Mouse (Mus musculus) frontal cortex, postnatal 36 days (tissue): Measurements from ENCODE around the gene Il10.

Source experiments
- DNase-seq, 2 experiments: peaks; one replicate each; pipeline ENCODE4 v3.0.0; 2022; ENCODE audit warnings: low spot score in 2 of 2

Gene Il10

DNA sequence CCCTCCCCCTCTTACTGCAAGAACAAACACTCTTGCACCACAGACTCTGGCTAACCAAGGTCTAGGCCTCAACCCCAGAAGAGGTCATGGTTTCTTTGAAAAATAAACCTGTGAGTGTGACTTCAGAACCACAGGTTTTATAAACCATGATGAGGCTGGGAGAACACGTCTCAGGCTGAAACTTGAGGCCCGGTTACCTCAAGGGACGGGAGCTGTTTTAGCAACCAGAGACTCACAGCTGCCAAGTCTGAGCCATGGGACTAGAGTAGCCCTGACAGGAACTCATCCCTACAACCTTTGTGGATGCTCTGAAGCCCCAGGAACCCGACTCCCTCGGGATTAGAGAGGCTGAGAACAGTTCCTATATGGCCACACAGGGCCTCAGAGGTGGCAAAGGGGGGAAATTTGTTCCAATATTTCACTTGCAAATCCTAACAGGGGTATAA is 29.7 kb downstream of the Il10 start:
- no peak for DNase-seq

GRCm38 (mm10) chr1:131050011-131050410 is 30.4 kb downstream of the Il10 start:
- no peak for DNase-seq

GRCm38 (mm10) chr1:131050617-131051016 is 31.0 kb downstream of the Il10 start:
- DNase-seq, result no peak

DNA sequence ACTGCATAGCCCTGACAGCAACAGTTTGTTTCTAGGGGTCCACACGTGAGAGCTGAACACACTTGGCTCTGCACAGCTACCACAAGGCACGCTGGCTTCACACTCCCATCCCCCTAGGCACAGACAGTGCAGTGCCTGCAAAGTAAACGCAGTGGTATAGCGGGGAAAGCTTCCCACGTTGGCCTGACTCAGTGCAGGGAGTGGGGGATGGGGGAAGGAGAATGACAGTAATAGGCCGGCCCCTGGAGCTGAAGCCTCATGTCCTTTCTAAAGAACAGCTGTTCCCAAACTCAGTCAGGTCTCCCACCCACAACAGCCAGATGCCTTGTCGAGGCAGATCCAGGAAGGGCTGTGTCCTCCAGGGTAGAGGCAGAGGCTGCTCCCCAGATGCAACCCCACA is 31.4 kb downstream of the Il10 start:
- DNase-seq, result peak; percentile 40 to 44

- peak; percentile 67 to 80 for DNase-seq
These were observed 33.6 kb downstream of the Il10 start for GRCm38 (mm10) chr1:131053239-131053638.

GRCm38 (mm10) chr1:131053656-131054055 is 34.0 kb downstream of the Il10 start:
- DNase-seq, result no peak

DNA sequence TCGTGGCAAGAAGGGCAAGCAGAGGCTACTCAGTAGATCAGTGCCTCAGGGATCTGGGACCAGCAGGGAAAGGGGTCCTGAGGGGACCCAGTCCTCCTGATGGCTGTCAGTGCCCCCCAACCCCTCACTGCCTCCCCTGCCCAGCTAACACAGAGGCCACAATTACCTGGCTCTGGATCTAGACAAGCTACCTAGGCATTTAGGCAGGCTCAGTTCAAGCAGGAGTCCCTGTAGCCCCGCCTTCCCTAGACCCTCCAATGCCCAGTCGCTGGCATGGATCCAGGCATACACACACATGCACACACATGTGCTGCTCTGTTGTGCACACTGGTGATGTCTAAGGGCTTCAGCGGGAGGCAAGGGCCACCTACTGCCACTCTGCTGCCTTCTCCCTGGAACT is 34.6 kb downstream of the Il10 start:
- no peak for DNase-seq

DNA sequence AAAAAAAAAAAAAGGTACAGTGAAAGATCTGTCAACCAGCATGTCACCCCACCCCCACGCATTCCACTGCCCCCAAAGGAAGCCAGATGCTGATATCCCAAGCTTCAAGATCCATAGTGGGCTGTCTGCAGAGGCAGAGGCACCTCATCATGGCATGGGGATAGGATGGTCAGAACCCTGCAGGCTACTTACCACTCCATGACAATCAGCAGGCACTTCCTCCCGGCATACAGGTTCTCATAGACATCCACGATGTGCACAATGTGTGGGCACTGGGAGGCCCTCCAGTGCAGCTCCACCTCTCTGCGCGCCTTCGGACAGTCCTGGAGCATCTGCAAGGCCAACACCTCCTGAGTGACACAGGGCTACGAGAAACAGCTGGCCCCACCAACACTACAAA is 38.8 kb downstream of the Il10 start:
- no peak for DNase-seq

- DNase-seq, result no peak
These were observed 39.8 kb downstream of the Il10 start for GRCm38 (mm10) chr1:131059411-131059810.

GRCm38 (mm10) chr1:131059841-131060240 is 40.2 kb downstream of the Il10 start:
- no peak for DNase-seq

GRCm38 (mm10) chr1:131060290-131061253 is 40.9 kb downstream of the Il10 start:
- DNase-seq, result no peak

DNA sequence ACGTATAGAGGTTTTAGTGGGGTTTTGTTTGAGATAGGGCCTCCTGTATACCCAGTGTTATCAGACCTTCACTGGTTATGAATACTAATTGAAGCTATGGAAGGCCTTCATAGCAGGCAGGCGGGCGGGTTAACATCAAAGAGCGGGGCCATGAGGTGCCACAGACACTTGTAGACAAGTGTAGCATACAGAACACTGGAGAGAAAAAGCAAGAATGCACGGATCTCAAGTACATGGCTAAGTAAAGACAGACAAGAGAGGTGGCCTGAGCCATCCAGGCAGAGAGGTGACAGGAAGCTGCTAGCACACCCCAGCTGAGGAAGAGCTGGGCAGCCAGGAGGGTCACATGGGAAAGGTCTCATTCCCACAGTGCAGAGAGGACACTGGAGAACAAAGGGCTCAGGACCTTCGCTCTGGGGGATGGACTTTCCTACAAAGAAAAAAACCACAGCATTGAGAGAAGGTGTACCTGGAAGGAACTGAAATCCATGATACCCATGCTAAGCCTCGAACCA is 42.2 kb downstream of the Il10 start:
- DNase-seq, result no peak

DNA sequence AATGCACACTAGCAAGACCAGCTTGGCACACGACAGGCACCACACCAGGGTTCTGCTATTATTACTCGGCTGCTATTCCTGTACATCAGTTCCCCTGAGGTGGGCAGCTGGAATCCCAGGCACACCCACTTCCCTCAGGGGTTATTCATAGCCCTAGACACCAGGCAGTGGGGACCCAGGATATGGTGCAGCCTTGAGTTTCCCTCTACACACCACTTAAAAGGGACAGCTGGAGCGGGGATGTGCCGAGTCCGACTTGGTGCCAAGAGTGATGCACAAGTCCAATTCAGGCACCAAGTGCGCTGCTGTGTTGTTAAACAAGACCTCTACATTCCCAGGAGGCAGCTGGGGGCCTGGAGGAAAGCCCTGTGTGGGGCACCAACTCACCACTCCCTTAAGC is 43.2 kb downstream of the Il10 start:
- peak; percentile 53 to 76 for DNase-seq

DNA sequence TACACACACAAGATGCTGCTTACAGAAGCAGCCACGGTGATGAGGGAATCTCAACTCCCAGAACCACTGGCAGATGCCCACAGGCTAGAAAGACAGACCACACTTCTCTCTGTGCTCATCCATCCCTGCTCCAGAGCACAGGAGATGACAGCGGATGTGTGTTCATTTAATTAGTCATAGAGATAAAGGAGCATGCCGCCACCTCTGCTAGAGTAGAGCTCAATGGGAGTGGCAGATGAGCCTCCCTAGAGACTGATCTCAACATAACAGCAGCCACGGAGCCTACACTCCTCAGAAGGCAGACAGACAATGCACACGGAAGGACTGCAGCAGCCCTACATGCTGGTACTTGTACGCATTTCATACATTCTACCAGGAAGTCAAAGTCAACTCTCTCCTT is 44.6 kb downstream of the Il10 start:
- DNase-seq, result no peak

- DNase-seq, result no peak
These were observed 48.5 kb downstream of the Il10 start for GRCm38 (mm10) chr1:131068011-131068727.

DNA sequence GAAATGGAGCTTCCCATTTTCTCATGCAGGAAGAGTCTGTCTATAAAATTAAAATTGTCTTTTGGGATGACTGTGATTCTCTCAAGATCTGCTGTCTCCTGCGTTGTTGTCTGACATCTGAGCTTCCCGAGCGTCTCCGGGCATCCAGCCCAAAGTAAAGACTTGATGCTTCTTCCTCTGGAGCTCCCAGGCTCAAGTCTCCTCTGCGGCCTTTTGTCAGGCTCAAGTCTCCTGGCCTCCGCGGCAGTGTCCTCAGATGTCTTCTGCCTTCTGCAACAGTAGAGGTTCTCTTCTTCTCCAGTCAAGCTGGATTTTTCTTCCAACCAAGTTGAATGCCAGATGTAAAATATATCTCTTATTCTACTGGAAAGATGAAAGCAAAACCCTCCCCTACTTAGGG is 49.4 kb downstream of the Il10 start:
- no peak for DNase-seq

- no peak for DNase-seq
These were observed 52.8 kb downstream of the Il10 start for GRCm38 (mm10) chr1:131072376-131072990.

DNA sequence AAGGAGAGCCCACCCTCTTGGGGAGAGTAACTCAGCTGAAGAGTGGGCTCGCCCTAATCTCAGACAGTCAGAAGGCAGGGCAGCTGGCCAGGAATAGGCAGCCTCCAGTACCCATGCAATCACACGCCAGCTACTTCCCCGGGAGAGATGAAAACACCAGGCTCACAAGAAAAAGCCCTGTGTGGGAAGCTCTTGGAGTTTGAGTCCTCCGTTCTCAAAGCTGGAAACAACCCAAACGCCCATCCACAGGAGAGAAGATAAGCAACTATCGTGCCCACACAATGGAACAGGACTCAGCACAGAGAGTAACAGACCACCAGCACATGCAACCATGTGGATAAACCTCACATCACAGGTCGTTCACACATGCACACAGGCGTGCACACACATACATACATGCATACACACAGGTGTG is 54.9 kb downstream of the Il10 start:
- peak; percentile 75 to 80 for DNase-seq
